Mouse (Mus musculus) macrophage (primary cell): ENCODE measurements at regions not wholly inside any gene's neighbourhood (a gene's known extent, or its start where the extent isn't known, plus 50 kb on each side); places are given as distances from the start of the nearest gene placed in this dataset.
"Not testable (repeated sequence)": the region's sequence is repeated elsewhere in the genome, so short reads cannot be mapped to it uniquely, and the experiment has no call there.

Experiments used
- H3K27ac ChIP-seq: fragments of 350-480 bp; formaldehyde crosslinking; 2 replicates; pipeline ENCODE4 v1.9.0; 2021
- H3K36me3 ChIP-seq: fragments of 350-480 bp; formaldehyde crosslinking; 2 replicates; pipeline ENCODE4 v1.9.0; 2021; ENCODE audit errors: inconsistent target
- H3K4me3 ChIP-seq: fragments of 350-480 bp; formaldehyde crosslinking; 2 replicates; pipeline ENCODE4 v1.9.0; 2021; ENCODE audit errors: inconsistent target
- H3K79me2 ChIP-seq: fragments of 350-480 bp; formaldehyde crosslinking; 2 replicates; pipeline ENCODE4 v1.9.0; 2021; ENCODE audit errors: inconsistent target
- WGBS: methylation state at CpG from one replicate; pipeline ENCODE4 v1.1.7; 2026; ENCODE audit warnings: inconsistent platforms; ENCODE audit not compliant: missing documents; 5-methylcytosine and 5-hydroxymethylcytosine counted together

DNA sequence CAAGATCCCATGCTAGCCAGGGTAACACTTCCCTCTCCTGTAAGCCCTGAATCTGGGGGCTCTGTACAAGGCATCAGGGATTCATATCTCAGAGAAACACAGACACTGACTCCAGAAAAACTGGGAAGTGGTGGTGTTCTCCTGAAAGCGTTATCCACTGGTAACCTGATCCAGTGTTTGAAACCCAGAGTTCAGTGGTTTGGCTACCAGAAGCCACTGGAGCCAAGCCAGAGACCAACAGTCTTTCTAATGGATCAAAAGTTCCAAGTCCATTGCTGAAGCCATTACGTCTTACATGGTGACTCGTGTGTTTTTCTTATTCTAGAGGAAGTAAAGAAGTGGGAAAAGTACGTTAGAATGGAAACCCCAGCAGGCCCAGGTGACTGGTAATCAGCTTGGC lies 125.6 kb downstream of the Dad1 start:
- no peak overlapping the region for H3K27ac ChIP-seq
- WGBS: 48% methylated on average over 4 of the region's 4 CpGs
- no peaks in the 10 kb centered on the region for H3K36me3 ChIP-seq
- no peak overlapping the region for H3K4me3 ChIP-seq
- no peaks in the 10 kb centered on the region for H3K79me2 ChIP-seq

DNA sequence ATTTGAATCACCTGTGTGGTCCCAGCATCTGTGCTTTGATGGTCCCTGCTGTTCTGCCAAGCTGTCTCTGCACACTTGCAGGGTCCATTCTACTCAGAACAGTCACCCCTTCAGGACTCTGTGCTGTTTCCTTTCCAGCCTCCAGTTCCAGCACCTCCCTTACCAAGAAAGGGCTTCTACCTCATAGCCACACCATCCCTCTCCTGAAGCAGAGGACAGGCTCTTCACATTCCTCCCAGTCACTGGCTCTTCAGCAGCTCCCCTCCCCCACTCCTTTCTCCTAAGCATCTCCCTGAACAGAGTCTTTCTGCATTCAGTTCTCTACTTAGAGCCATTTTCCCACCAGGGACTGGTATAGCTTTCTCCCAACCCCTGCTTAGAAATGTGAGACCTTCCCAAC lies 128.4 kb downstream of the Dad1 start:
- no peak overlapping the region for H3K4me3 ChIP-seq
- H3K27ac ChIP-seq: no peak overlapping the region
- H3K36me3 ChIP-seq: no peaks in the 10 kb centered on the region
- no peaks in the 10 kb centered on the region for H3K79me2 ChIP-seq

DNA sequence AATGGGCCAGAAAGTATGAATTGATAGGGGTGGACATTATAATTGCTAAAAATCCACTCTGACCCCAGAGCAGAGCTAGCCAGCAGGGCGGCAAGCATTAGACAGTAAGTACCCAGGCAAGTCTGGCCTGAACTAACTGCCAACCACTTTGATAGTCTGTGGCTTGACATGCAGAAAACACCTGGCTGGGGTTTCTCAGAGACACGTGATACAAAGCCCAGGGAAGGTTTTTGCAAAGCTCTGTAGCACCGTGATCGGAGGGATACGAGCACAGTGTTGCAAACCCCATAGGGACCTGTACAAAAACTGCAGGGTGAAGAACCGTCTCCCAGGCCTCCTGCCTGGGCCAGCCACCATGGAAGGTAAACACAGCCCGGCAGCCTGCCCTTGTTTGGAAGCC lies 131.9 kb downstream of the Dad1 start:
- 66% methylated on average over 7 of the region's 7 CpGs for WGBS
- no peaks in the 10 kb centered on the region for H3K36me3 ChIP-seq
- H3K27ac ChIP-seq: no peak overlapping the region
- H3K4me3 ChIP-seq: no peak overlapping the region
- H3K79me2 ChIP-seq: no peaks in the 10 kb centered on the region

DNA sequence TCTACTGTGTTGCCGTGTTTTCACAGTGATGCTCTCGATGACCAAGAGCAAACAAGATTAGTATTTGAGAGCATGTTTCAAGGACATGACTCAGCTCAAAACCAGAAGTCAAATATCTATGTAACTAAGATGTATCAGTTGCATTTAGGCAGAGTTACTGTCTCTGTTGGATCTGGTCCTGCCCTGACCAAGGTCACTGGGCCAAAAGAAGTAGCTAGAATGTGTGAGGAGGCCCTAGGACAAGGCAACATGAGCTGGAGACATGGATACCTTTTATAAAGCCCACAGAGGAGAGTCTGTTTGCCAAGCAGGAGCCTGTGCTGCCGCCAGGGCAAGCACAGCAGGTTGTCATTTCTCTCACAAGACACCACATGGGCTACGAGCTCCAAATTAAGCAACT lies 132.6 kb downstream of the Dad1 start:
- no peaks in the 10 kb centered on the region for H3K79me2 ChIP-seq
- H3K4me3 ChIP-seq: no peak overlapping the region
- 89% methylated on average over 4 of the region's 4 CpGs for WGBS
- H3K27ac ChIP-seq: no peak overlapping the region
- H3K36me3 ChIP-seq: no peaks in the 10 kb centered on the region

DNA sequence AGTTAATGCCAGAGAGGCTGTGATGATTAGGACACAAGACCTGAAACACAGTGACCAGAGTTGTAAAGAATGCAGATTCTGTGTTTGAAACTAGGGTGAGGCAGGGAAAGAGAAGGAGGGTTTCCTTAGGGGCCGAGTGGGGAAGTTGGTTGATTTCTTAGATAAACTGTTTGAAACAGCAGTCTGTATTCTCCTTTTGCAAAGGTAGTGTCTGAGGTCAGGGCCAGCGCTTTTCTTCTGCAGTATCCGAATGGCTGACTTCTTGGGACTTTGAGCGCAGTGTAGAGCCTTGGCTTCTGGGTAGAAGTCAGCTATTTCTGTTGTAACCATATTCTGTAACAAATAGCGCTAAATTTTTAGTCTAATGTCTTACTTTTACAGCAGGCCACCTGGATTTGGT lies 133.7 kb downstream of the Dad1 start:
- Histone ChIP-seq H3K27ac (no peak overlapping the region), H3K4me3 (no peak overlapping the region), H3K79me2 (no peaks in the 10 kb centered on the region), H3K36me3 (no peaks in the 10 kb centered on the region)
- whole genome bisulfite sequencing: 76% methylated on average over 5 of the region's 5 CpGs

DNA sequence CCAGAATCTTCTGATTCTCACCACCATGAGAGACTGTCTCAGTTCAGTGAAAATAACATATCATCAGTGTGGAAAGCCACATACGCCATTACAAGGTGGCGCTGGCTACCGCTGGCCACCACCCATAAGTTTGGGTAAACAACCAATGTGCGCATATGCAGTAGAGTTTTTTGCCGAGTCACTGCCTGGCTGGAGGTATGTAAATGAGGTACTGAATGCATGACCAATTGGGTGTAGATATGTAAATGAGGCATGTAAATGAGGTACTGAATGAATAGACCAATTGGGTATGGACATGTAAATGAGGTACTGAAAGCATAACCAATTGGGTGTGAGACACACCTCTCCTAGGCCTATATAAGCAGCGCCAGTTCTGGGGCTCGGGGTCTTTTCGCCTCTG lies 136.3 kb downstream of the Dad1 start:
- not testable (repeated sequence) for H3K27ac ChIP-seq, H3K79me2 ChIP-seq, H3K4me3 ChIP-seq, H3K36me3 ChIP-seq
- 98% methylated on average over 8 of the region's 8 CpGs for WGBS

DNA sequence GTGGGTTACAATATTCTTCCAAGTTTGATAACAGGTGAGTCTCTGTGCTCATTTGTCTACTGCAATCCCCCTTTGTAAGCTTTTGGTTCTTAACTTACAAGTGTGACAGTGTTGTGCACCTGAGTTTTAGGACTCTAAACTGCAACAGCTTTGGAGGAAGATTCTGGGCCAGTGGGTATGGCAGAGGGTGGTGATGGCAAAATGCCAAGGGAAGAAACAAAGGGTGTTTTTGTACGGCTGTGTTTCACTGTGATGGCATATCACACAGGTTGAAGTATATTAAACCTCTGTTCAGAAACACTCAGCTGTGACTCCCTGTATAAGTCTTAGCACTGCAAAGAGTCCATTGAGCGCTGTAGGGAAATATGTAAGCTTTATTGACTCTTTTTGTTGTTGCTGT lies 140.7 kb downstream of the Dad1 start:
- WGBS: 72% methylated on average over 2 of the region's 2 CpGs
- no peaks in the 10 kb centered on the region for H3K36me3 ChIP-seq
- no peak overlapping the region for H3K27ac ChIP-seq
- H3K79me2 ChIP-seq: no peaks in the 10 kb centered on the region
- H3K4me3 ChIP-seq: no peak overlapping the region

DNA sequence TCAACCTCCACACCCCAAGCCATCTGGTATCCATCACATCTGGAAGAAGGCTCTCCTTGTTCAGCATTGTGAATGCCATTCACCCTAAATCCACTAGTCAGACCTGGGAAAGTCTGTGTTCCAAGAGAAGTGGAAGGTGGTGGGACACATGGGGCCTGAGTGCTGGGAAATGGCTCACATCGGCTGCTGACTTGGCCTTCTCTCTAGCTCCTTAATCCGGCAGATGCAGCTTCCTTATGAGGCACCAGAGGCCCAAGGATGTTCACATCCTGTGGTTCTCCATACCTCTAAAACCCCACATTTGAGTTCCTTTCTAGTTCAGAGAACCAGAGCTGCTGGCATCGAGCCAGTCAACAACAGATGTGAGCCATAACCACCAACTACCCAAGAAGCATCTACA lies 142.9 kb downstream of the Dad1 start:
- Histone ChIP-seq H3K79me2 (no peaks in the 10 kb centered on the region), H3K27ac (no peak overlapping the region), H3K36me3 (no peaks in the 10 kb centered on the region), H3K4me3 (no peak overlapping the region)
- WGBS: 6% methylated on average over 3 of the region's 3 CpGs

DNA sequence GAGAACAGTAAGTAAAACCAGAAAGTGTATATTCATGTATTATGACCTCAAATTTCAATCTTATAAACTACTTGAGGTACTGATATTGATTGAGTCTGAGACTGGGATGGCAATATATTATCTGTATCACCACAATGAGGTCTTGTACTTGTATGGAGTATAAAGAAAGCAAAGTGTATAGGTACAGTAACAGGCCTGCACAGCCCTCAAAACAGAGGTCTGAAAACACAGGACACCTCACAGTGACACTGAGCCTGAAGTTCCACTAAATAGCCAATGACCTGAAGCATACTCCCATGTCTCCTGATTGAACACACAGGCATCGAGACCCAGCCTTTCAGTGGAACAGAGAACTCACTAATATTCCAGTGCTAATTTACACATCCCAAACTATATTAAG lies 144.8 kb downstream of the Dad1 start:
- Histone ChIP-seq H3K79me2 (no peaks in the 10 kb centered on the region), H3K4me3 (no peak overlapping the region), H3K36me3 (no peaks in the 10 kb centered on the region), H3K27ac (no peak overlapping the region)
- 91% methylated on average over 1 of the region's 1 CpGs for WGBS

DNA sequence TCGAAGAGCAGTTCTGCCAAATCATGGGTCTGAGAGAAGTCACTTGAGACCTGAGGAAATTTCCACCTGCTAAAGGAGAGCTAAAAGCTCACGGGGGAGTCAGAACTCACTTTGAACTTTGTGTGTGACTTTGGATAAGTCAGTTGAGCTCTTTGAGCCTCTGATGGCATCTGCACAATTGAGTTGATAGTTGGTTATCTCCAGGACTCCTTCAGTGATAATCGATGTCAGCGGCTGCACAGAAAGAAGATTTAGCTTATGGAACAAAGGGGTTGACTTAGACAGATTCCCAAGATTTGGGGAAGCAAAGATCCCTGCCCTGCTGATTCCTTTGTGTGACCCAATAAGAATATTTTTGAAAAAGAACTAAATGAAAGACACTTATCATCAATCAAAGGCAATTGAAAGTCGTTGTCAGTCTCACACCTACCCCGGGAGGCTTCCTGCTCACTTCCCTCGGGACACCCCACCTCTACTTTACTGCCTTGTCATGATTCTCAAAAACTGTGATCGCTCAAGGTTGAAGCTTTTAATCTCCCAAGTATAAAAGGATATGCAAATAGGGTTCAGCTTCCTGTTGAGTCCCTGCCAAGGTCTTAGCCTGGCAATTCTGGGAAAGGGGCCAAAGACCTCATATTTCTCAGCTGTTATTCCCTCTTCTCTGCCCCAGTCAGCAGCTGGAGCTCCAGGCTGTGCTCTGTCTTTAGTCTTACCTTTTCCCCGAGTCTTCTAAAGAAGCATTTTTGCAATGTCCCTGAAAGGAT lies 145.4 kb downstream of the Dad1 start:
- no peaks in the 10 kb centered on the region for H3K79me2 ChIP-seq
- no peaks in the 10 kb centered on the region for H3K36me3 ChIP-seq
- WGBS: 22% methylated on average over 9 of the region's 9 CpGs
- no peak overlapping the region for H3K4me3 ChIP-seq
- H3K27ac ChIP-seq: no peak overlapping the region

DNA sequence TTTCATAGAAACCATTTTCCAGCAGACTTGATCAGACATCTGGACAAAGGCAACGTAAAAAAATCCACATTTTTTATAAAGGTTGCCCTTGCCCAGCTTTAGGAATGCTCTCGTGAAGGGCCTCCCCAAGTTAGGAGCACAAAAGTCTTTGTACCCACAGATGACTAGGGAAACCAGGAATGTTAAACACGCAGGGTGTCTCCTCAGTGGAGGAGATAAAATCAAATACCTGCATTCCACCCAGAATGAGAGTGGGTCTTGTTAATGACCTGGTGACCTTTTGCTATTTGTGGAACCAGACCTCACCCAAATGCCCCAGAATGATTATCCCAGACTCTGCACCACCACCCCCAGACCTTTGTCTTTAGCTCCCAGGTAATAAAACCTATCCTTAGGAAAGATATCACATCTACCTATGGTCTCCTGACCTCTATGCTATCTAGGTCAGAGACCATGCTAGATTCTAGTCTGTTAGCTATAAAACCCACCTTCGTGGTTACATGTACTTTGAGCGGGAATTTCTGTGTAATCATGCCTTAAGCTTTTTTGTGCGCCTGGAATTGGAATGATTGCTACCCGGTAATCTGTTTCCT lies 146.6 kb downstream of the Dad1 start:
- no peak overlapping the region for H3K4me3 ChIP-seq
- H3K27ac ChIP-seq: no peak overlapping the region
- no peaks in the 10 kb centered on the region for H3K79me2 ChIP-seq
- no peaks in the 10 kb centered on the region for H3K36me3 ChIP-seq
- WGBS: 91% methylated on average over 7 of the region's 7 CpGs

DNA sequence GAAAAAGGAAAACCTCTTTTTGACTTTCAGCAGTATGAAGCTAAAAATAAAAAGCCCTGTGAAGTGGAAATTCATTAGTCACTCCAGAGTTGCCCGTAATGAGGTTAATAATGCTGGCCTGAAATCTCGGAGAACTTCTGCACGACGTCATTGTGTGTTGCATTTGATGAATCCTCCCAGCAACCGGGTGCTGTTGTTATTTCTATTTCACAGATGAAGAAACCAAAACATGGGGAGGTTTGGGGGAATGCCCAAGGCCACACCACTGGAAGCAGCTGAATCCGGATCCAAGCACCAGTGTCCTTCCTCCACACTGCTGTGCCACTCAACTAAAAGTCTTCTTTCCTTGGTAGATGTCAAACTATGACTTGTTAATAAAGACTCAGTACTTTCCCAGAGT lies 149.7 kb downstream of the Dad1 start:
- Histone ChIP-seq H3K36me3 (no peaks in the 10 kb centered on the region), H3K4me3 (no peak overlapping the region), H3K79me2 (no peaks in the 10 kb centered on the region), H3K27ac (no peak overlapping the region)
- 87% methylated on average over 6 of the region's 6 CpGs for whole genome bisulfite sequencing

DNA sequence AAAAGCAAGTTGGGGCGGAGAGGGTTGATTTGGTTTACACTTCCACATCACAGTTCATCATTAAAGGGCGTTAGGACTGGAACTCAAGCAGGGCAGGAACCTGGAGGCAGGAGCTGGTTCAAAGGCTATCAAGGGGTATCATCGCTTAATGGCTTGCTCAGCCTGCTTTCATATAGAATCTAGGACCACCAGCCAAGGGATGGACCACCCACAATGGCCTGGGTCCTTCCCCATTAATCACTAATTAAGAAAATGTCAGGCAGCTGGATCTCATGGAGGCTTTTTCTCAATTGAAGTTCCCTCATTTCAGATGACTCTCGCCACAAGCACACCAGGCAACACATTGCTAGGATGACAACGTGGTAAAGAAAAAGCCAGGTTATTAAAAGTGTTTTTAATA lies 150.4 kb downstream of the Dad1 start:
- Histone ChIP-seq H3K27ac (no peak overlapping the region), H3K36me3 (no peaks in the 10 kb centered on the region), H3K4me3 (no peak overlapping the region), H3K79me2 (no peaks in the 10 kb centered on the region)
- 82% methylated on average over 5 of the region's 5 CpGs for WGBS

DNA sequence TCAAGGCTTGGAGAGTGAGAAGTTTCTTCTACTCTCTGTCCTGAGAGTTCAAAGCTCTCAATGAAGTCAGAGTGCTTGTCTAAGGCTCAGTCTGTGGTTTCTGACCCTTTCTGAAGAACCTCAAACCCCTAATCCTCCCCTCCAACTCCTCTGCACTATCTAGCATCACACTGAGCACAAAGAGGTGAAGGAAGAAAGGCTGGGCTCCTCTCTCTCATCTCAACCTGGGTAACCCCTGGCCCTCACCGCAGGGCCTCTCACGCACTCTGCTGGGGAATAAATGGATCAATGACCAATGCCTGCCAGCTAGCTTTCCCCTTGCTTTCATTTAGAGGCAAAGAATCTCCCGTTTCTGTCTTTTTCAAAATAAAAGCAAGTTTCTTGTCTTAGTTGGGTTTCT lies 150.8 kb downstream of the Dad1 start:
- Histone ChIP-seq H3K79me2 (no peaks in the 10 kb centered on the region), H3K36me3 (no peaks in the 10 kb centered on the region), H3K4me3 (no peak overlapping the region), H3K27ac (no peak overlapping the region)
- 88% methylated on average over 3 of the region's 3 CpGs for WGBS

DNA sequence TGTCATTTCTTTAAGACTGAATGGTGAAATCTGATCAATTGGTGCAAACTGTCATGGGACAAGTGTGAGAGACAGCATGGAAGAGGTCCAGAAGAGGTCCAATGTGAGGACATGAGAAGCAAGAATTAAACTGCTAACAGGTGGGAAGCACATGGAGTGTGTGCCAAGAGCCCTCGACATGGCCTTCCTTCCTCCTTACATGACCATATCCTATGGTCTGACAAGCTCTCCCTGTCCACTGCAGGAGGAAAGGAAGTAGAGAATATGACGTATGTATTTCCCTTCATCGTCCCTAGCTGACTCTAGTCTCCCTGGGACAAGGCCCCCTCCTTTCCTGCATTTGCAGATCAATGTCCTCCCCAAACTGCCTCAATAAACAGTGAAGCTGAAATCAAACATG lies 152.1 kb downstream of the Dad1 start:
- WGBS: 20% methylated on average over 3 of the region's 3 CpGs
- Histone ChIP-seq H3K4me3 (no peak overlapping the region), H3K36me3 (no peaks in the 10 kb centered on the region), H3K27ac (no peak overlapping the region), H3K79me2 (no peaks in the 10 kb centered on the region)

DNA sequence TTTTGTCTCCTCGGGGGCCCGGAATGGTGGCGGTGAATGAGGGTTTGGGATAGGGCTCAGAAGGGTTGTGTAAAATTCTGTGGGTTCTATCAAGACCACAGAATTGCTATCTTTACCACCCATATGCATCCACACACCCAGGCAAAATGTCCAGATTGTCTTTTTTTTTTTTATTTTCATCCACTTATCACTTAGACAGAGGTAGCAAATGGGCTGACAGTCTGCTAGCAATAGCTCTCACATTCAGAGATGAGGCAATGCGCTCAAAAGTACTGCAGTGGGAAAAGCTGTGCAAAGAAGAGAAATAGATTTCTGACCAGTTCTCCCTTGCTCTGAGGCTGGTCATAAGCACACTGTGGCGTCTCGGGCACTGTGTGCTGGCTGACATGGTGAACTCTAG lies 154.5 kb downstream of the Dad1 start:
- Histone ChIP-seq H3K79me2 (no peaks in the 10 kb centered on the region), H3K27ac (no peak overlapping the region), H3K36me3 (no peaks in the 10 kb centered on the region), H3K4me3 (no peak overlapping the region)
- 94% methylated on average over 6 of the region's 6 CpGs for WGBS
